Mouse (Mus musculus): ENCODE measurements around the gene Tatdn2.

DNA sequence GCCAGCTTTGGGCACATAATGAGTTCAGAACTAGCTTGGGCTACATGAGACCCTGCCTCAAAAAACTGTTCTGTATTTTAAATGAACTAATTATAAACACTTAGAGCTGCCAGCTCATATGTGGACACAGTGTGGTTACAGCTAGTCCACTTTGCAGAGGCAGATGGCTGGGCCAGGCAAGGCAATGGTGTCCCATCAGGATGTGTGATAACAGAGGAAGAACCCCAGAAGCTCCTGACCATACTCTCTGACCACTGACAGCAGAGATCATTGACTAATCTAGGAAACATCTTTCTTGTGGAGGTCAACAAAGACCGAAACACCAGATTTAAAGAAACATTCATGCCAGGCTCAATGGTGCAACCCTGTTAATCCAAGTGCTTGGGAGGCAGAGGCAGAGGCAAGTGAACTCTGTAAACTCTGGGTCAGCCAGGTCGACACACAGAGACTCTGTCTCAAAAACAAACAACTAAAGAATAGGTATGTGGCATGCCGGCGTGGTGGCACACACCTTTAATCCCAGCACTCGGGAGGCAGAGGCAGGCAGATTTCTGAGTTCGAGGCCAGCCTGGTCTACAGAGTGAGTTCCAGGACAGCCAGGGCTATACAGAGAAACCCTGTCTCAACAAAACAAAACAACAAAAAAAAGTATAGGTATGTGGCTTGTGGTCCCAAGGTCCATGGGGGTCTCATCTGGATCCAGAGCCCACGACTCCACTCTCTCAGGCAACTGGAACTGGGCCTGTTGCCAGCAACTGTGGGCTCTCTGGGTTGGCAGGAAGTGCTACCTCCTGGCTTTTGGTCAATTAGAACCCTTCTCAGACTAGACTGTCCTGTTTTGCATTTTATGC lies 47.3 kb upstream of the Tatdn2 start:
- no peak for TF ChIP-seq CTCF (IDR thresholded peaks at IDR 0.05; ENCODE audit: extremely low read depth, insufficient read depth, insufficient read length, insufficient replicate concordance)
- no peak for TF ChIP-seq POLR2A (IDR thresholded peaks at IDR 0.05; ENCODE audit: low read depth, low read length)
